Mouse (Mus musculus) monocyte, adult 2 months (primary cell): ENCODE measurements around the gene Carm1.
"Not testable (repeated sequence)": the region's sequence is repeated elsewhere in the genome, so short reads cannot be mapped to it uniquely, and the experiment has no call there.

Experiments used
- DNase-seq, 2 experiments: peaks; one replicate each; pipeline ENCODE4 v3.0.0; 2022; ENCODE audit warnings: low spot score in 2 of 2, low read depth in 1 of 2

Carm1 gene

GRCm38 (mm10) chr9:21574012-21574801 lies 27.5 kb downstream of the Carm1 start:
- no peak for DNase-seq

GRCm38 (mm10) chr9:21575253-21575652 lies 28.6 kb downstream of the Carm1 start:
- DNase-seq, result no peak

- no peak for DNase-seq
Observed at GRCm38 (mm10) chr9:21576286-21576685, 29.6 kb downstream of the Carm1 start.

- no peak for DNase-seq
Observed at GRCm38 (mm10) chr9:21578226-21578625, 31.5 kb downstream of the Carm1 start.

- no peak for DNase-seq
Observed at GRCm38 (mm10) chr9:21585401-21585800, 38.7 kb downstream of the Carm1 start.

- DNase-seq, result no peak
Observed at GRCm38 (mm10) chr9:21587678-21588349, 41.1 kb downstream of the Carm1 start.

GRCm38 (mm10) chr9:21588350-21588749 lies 41.7 kb downstream of the Carm1 start:
- DNase-seq, result no peak

- DNase-seq, result no peak
Observed at GRCm38 (mm10) chr9:21589538-21589937, 42.8 kb downstream of the Carm1 start.

- DNase-seq, result no peak
Observed at GRCm38 (mm10) chr9:21591127-21591830, 44.6 kb downstream of the Carm1 start.

- DNase-seq, result peak in 1 of 2 experiments; percentile 7
Observed at GRCm38 (mm10) chr9:21591831-21592702, 45.4 kb downstream of the Carm1 start.

- DNase-seq, result peak; percentile 75 to 85
Observed at GRCm38 (mm10) chr9:21592703-21593121, 46.0 kb downstream of the Carm1 start, which contains the start of the genes Timm29 and Yipf2. Gene Timm29, plus strand, starts transcription at chr9:21592722. Gene Yipf2, minus strand, starts transcription at chr9:21592828.

- DNase-seq, result peak in 1 of 2 experiments; percentile 44
Observed at GRCm38 (mm10) chr9:21593122-21593721, 46.5 kb downstream of the Carm1 start.

GRCm38 (mm10) chr9:21594350-21594749 lies 47.7 kb downstream of the Carm1 start:
- DNase-seq, result not testable (repeated sequence)

GRCm38 (mm10) chr9:21594838-21595237 lies 48.1 kb downstream of the Carm1 start:
- DNase-seq, result no peak

- DNase-seq, result no peak
Observed at GRCm38 (mm10) chr9:21598198-21598597, 51.5 kb downstream of the Carm1 start.

GRCm38 (mm10) chr9:21600186-21600585 lies 53.5 kb downstream of the Carm1 start:
- DNase-seq, result no peak

GRCm38 (mm10) chr9:21601073-21601472 lies 54.4 kb downstream of the Carm1 start:
- DNase-seq, result peak in 1 of 2 experiments; percentile 6

- peak in 1 of 2 experiments; percentile 59 for DNase-seq
Observed at GRCm38 (mm10) chr9:21601722-21602399, 55.2 kb downstream of the Carm1 start.

- DNase-seq, result no peak
Observed at GRCm38 (mm10) chr9:21604119-21604518, 57.4 kb downstream of the Carm1 start.

- DNase-seq, result no peak
Observed at GRCm38 (mm10) chr9:21605865-21606264, 59.2 kb downstream of the Carm1 start.
